Mouse (Mus musculus): ENCODE measurements around the gene Ube2z. TPM values are rescaled to one million over a fixed set of nuclear protein-coding genes. Genes with fewer than 3 reads are reported as not detected.

Gene Ube2z
- polyA plus RNA-seq, 1 experiment: 20.1 TPM

GRCm38 (mm10) chr11:96004793-96005402, 60.3 kb downstream of the Ube2z start:
- Histone ChIP-seq H3K36me3 (ENCODE audit: control insufficient read depth, insufficient read depth, low read length) (no peaks in the 10 kb centered on the region), H3K4me1 (ENCODE audit: control insufficient read depth, insufficient read depth, insufficient read length) (peaks cover 15% of the 10 kb centered on the region), H3K4me3 (ENCODE audit: extremely low read depth, insufficient read depth, insufficient read length) (peak overlapping the region; percentile 34; the same call in 1 of the 2 replicates), H3K27me3 (ENCODE audit: control insufficient read depth, insufficient read depth, low read length) (peaks cover 45% of the 10 kb centered on the region), H3K27ac (ENCODE audit: insufficient read depth, low read length) (no peak overlapping the region)
- TF ChIP-seq POLR2A (IDR thresholded peaks at IDR 0.05; ENCODE audit: low read depth, low read length) (no peak), CTCF (IDR thresholded peaks at IDR 0.05; ENCODE audit: extremely low read depth, insufficient read depth, insufficient read length, insufficient replicate concordance) (no peak)
- DNase-seq (ENCODE audit: low read depth in 1 of 2, low spot score in 2 of 2): no peak
- 6% methylated on average over 45 of the region's 57 CpGs for WGBS

DNA sequence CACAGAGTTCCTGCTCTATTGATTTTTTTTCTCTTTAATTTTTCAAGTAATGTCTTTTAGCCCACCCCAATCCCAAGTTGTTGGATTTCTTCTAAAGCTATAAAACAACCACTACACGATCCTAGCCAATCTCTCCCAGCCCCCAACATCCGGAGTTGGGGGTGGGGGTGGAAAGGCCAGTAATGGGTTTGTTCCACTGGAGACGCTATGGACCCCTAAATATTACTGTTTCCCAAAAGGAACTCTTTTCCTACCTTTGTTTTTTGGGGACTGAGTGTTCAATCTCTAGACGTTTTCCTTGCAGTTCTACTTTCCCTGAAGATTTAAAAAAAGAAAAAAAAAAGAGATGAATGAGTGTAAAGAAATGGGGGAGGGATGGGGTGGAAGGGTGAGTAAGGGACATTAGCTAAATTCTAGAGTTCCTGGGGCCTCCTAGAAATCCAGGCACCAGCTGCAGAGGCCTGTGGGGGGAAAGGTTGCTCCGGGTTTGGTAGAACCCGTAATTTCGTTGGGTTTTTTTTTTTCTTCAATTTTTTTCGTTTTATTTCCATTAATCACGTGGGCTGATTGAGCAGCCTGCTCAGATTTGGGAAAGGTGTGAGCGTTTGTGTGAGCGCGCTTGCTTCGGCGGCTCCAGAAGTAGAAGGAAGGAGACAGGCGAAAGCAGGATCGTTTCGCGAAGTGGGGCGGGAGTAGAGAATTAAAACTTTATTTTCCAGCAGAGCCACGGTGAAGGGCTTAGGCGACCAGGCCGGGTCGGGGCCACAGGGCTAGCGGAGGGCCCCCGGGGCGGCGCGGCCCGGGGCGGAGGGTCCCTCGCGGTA, 61.0 kb downstream of the Ube2z start:
- H3K27ac ChIP-seq (ENCODE audit: insufficient read depth, low read length): no peak overlapping the region
- H3K36me3 ChIP-seq (ENCODE audit: control insufficient read depth, insufficient read depth, low read length): no peaks in the 10 kb centered on the region
- DNase-seq (ENCODE audit: low read depth in 1 of 2, low spot score in 2 of 2): no peak
- TF ChIP-seq CTCF (IDR thresholded peaks at IDR 0.05; ENCODE audit: extremely low read depth, insufficient read depth, insufficient read length, insufficient replicate concordance) (no peak), POLR2A (IDR thresholded peaks at IDR 0.05; ENCODE audit: low read depth, low read length) (no peak)
- H3K4me1 ChIP-seq (ENCODE audit: control insufficient read depth, insufficient read depth, insufficient read length): peaks cover 15% of the 10 kb centered on the region
- 5% methylated on average over 29 of the region's 32 CpGs for WGBS
- peaks cover 47% of the 10 kb centered on the region for H3K27me3 ChIP-seq (ENCODE audit: control insufficient read depth, insufficient read depth, low read length)
- peak overlapping the region; percentile 34; the same call in 1 of the 2 replicates for H3K4me3 ChIP-seq (ENCODE audit: extremely low read depth, insufficient read depth, insufficient read length)

DNA sequence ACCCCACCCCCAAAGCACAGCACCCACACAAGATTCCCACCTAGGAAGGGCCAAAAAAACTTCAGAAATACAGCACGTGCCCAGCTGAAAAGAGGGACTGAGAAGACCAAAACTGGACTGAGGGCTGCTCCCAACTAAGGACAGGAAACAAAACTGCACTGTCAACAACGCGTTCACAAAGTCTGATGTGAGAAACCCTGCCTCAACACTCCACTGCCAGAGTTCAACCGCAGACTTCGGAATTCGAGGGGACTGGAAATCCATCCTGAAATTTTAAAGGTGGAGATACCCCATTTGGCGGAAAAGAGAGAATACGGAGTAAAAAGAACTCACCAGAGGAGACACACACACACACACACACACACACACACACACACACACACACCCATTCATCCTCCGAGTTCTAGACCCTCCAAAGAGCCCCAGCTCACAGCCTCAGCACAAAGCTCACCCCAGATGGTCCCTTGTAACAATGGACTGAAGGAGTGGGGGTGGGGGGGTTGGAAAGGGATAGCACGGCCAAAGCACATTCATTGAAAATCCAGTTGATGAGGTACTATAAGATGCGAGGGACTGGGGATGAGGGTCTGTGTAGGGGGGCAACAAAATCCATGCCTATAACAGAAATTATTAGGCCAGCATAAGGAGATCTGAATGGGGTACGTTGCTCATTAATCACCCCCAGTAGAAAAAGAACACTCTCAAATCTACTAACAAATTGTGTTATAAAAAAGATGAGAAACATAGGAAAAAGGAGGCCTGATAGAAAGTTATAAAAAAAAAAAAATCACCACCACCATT, 61.9 kb downstream of the Ube2z start:
- Histone ChIP-seq H3K4me3 (ENCODE audit: extremely low read depth, insufficient read depth, insufficient read length) (no peak overlapping the region), H3K4me1 (ENCODE audit: control insufficient read depth, insufficient read depth, insufficient read length) (peaks cover 15% of the 10 kb centered on the region), H3K27me3 (ENCODE audit: control insufficient read depth, insufficient read depth, low read length) (peaks cover 45% of the 10 kb centered on the region), H3K27ac (ENCODE audit: insufficient read depth, low read length) (no peak overlapping the region), H3K36me3 (ENCODE audit: control insufficient read depth, insufficient read depth, low read length) (no peaks in the 10 kb centered on the region)
- no peak for DNase-seq (ENCODE audit: low read depth in 1 of 2, low spot score in 2 of 2)
- WGBS: 60% methylated on average over 12 of the region's 12 CpGs
- TF ChIP-seq CTCF (IDR thresholded peaks at IDR 0.05; ENCODE audit: extremely low read depth, insufficient read depth, insufficient read length, insufficient replicate concordance) (no peak), POLR2A (IDR thresholded peaks at IDR 0.05; ENCODE audit: low read depth, low read length) (no peak)

Other genes starting within 250 kb of the Ube2z start
- 34.5 and 42.5 TPM in 2 replicates for gene Phospho1, start 240.9 kb downstream of the Ube2z start, polyA plus RNA-seq (2012; rRNA removed)
- gene Gngt2, start 228.2 kb downstream of the Ube2z start, polyA plus RNA-seq (2012; rRNA removed): 28.3 and 30.4 TPM in 2 replicates
- gene Abi3, start 222.9 kb downstream of the Ube2z start, polyA plus RNA-seq (2012; rRNA removed): 166 and 238 TPM in 2 replicates
- gene B4galnt2, start 150.5 kb downstream of the Ube2z start, polyA plus RNA-seq (2012; rRNA removed): not detected in 2 replicates
- 0.05 TPM in 1 of 2 replicates, not detected in the other for gene Igf2bp1, start 59.4 kb downstream of the Ube2z start, polyA plus RNA-seq (2012; rRNA removed)
- not detected in 2 replicates for gene Gip, start 40.8 kb downstream of the Ube2z start, polyA plus RNA-seq (2012; rRNA removed)
- gene Snf8, start 30.5 kb downstream of the Ube2z start, polyA plus RNA-seq (2012; rRNA removed): 15.6 and 18.1 TPM in 2 replicates
- gene Atp5g1, start 10.3 kb upstream of the Ube2z start, polyA plus RNA-seq (2012; rRNA removed): 193 and 219 TPM in 2 replicates
- not detected in 2 replicates for gene Calcoco2, start 46.6 kb upstream of the Ube2z start, polyA plus RNA-seq (2012; rRNA removed)
- not detected in 2 replicates for gene Ttll6, start 68.4 kb upstream of the Ube2z start, polyA plus RNA-seq (2012; rRNA removed)
- gene Hoxb13, start 128.9 kb upstream of the Ube2z start, polyA plus RNA-seq (2012; rRNA removed): not detected in 2 replicates
- 0.26 and 0.27 TPM in 2 replicates for gene Hoxb9, start 206.1 kb upstream of the Ube2z start, polyA plus RNA-seq (2012; rRNA removed)
- 0.37 and 0.43 TPM in 2 replicates for gene Hoxb8, start 216.5 kb upstream of the Ube2z start, polyA plus RNA-seq (2012; rRNA removed)
- gene Hoxb7, start 221.2 kb upstream of the Ube2z start, polyA plus RNA-seq (2012; rRNA removed): 0.60 and 0.62 TPM in 2 replicates
- gene Hoxb6, start 227.1 kb upstream of the Ube2z start, polyA plus RNA-seq (2012; rRNA removed): 1.2 and 1.3 TPM in 2 replicates
- 0.37 and 0.40 TPM in 2 replicates for gene Hoxb5, start 237.9 kb upstream of the Ube2z start, polyA plus RNA-seq (2012; rRNA removed)